Mouse (Mus musculus): ENCODE data around the gene Slc26a1. TPM values are rescaled to one million over a fixed set of nuclear protein-coding genes. Genes with fewer than 3 reads are reported as not detected.
"Not testable (repeated sequence)": the region's sequence is repeated elsewhere in the genome, so short reads cannot be mapped to it uniquely, and the experiment has no call there.

The Slc26a1 gene
- polyA plus RNA-seq, 1 experiment from 2014 or later: 1.8 TPM

DNA sequence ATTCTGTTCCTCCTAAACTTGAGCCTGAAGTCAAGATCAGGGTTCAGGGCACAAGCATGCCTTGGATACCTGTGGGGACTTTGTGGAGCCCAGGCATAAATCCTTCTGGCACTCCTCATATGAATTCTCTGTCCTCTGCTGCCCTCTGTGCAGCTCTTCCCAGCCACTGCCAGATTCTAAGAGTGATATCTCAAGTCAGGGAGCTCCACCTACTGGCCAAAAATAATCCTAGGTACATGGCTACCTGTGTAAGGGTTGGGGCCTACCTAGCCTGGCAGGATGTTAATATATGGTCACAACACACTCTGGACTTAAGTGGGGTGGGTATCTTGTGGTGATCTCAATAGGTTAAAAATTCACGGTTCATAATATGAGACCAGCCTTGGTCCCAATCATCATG is 23.5 kb downstream of the Slc26a1 start:
- Histone ChIP-seq H3K9me3 (no peaks in the 10 kb centered on the region), H3K4me3 (no peak overlapping the region), H3K9ac (no peak overlapping the region), H3K27ac (no peak overlapping the region), H3K4me2 (replicated peaks) (no peak overlapping the region), H3K27me3 (no peaks in the 10 kb centered on the region), H3K36me3 (peaks cover 72% of the 10 kb centered on the region), H3K4me1 (no peaks in the 10 kb centered on the region)
- ATAC-seq (ENCODE audit: insufficient number of reproducible peaks, insufficient read depth, low FRiP score, low TSS enrichment): no peak
- 62% methylated on average over 1 of the region's 1 CpGs for WGBS

- Histone ChIP-seq H3K9me3 (no peaks in the 10 kb centered on the region), H3K27ac (no peak overlapping the region), H3K27me3 (no peaks in the 10 kb centered on the region), H3K9ac (no peak overlapping the region), H3K4me1 (no peaks in the 10 kb centered on the region), H3K36me3 (peaks cover 70% of the 10 kb centered on the region), H3K4me3 (no peak overlapping the region), H3K4me2 (replicated peaks) (no peak overlapping the region)
- ATAC-seq (ENCODE audit: insufficient number of reproducible peaks, insufficient read depth, low FRiP score, low TSS enrichment): no peak
- 79% methylated on average over 5 of the region's 5 CpGs for WGBS
These were observed 24.1 kb downstream of the Slc26a1 start for GRCm38 (mm10) chr5:108651136-108651720.

DNA sequence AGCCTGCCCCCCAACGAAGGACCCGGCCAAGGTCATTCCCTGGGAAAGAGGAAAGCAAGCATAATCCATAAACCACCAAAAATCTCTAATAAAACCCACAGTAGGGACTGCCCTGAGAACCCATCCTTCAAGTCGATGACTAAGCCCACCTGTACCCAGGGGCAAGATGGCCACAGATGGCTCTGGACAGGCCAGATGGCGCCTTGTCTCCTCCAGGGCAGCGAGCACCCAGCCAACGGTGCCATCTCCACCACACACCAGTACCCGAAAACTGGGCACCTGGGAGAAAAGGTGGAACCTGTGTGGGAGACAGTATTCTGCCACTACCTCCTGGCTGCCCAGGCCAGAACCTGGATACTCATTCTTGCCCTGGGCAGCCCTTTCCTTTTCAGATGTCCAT is 25.0 kb downstream of the Slc26a1 start:
- H3K27me3 ChIP-seq: no peaks in the 10 kb centered on the region

GRCm38 (mm10) chr5:108648937-108649576 is 26.3 kb downstream of the Slc26a1 start:
- 91% methylated on average over 11 of the region's 11 CpGs for WGBS
- peaks cover 65% of the 10 kb centered on the region for H3K36me3 ChIP-seq
- no peaks in the 10 kb centered on the region for H3K27me3 ChIP-seq
- no peak overlapping the region for H3K4me3 ChIP-seq
- ATAC-seq (ENCODE audit: insufficient number of reproducible peaks, insufficient read depth, low FRiP score, low TSS enrichment): no peak
- no peaks in the 10 kb centered on the region for H3K9me3 ChIP-seq
- H3K4me2 ChIP-seq (replicated peaks): no peak overlapping the region
- no peaks in the 10 kb centered on the region for H3K4me1 ChIP-seq
- H3K27ac ChIP-seq: no peak overlapping the region
- no peak overlapping the region for H3K9ac ChIP-seq

More for the DNA sequence above, 25.0 kb downstream of the Slc26a1 start:
- Histone ChIP-seq H3K27ac (no peak overlapping the region), H3K4me1 (no peaks in the 10 kb centered on the region), H3K36me3 (peaks cover 70% of the 10 kb centered on the region), H3K9ac (no peak overlapping the region), H3K4me3 (no peak overlapping the region), H3K4me2 (replicated peaks) (no peak overlapping the region), H3K9me3 (no peaks in the 10 kb centered on the region)
- no peak for ATAC-seq (ENCODE audit: insufficient number of reproducible peaks, insufficient read depth, low FRiP score, low TSS enrichment)
- WGBS: 87% methylated on average over 7 of the region's 7 CpGs

- Histone ChIP-seq H3K9ac (no peak overlapping the region), H3K27me3 (no peaks in the 10 kb centered on the region), H3K4me1 (no peaks in the 10 kb centered on the region), H3K36me3 (peaks cover 64% of the 10 kb centered on the region), H3K4me3 (no peak overlapping the region), H3K4me2 (replicated peaks) (no peak overlapping the region), H3K9me3 (no peaks in the 10 kb centered on the region), H3K27ac (no peak overlapping the region)
- ATAC-seq (ENCODE audit: insufficient number of reproducible peaks, insufficient read depth, low FRiP score, low TSS enrichment): no peak
- WGBS: 86% methylated on average over 2 of the region's 2 CpGs
These were observed 27.4 kb downstream of the Slc26a1 start for GRCm38 (mm10) chr5:108647820-108648465.

DNA sequence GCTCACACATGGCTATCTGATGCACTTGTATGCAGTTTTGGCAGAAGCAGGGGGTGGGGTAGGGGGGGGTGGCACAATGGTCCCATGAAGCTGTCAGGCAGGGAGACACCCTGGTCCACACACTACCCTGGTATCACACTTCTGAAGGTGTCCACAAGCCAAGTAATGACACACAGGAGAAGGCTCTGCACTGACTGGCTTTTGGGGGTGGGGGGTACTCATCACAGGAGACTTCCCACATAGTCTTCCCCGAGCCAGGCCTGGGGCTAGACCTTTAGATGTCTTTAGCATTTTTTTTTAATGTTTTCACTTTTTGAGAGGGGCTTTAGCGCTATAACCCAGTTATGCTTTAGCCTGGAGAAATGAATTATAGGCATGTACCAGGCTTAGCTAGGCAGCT is 28.1 kb downstream of the Slc26a1 start:
- peaks cover 63% of the 10 kb centered on the region for H3K36me3 ChIP-seq

DNA sequence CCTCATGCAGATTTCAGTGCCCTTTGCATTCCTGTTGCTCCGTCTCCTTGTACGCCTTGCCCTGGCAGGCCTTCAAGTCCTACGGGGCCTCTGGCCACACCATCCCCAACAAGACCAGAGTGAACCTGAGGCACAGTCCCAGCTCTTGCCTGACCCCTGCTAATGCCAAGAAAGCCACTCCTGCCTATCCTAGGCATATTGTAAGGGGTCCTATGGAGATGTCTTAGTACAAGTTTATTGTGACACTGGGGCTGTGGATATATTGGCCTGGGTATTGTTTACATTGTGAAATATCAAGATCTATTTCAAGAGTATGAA is 29.1 kb downstream of the Slc26a1 start:
- no peaks in the 10 kb centered on the region for H3K27me3 ChIP-seq
- no peak overlapping the region for H3K4me2 ChIP-seq (replicated peaks)
- H3K9me3 ChIP-seq: no peaks in the 10 kb centered on the region
- H3K4me3 ChIP-seq: no peak overlapping the region
- 87% methylated on average over 3 of the region's 3 CpGs for WGBS
- ATAC-seq (ENCODE audit: insufficient number of reproducible peaks, insufficient read depth, low FRiP score, low TSS enrichment): no peak
- H3K27ac ChIP-seq: no peak overlapping the region
- H3K9ac ChIP-seq: no peak overlapping the region
- no peaks in the 10 kb centered on the region for H3K4me1 ChIP-seq
- H3K36me3 ChIP-seq: peaks cover 64% of the 10 kb centered on the region

More for the DNA sequence above, 28.1 kb downstream of the Slc26a1 start:
- no peak overlapping the region for H3K4me2 ChIP-seq (replicated peaks)
- no peaks in the 10 kb centered on the region for H3K9me3 ChIP-seq
- no peak overlapping the region for H3K27ac ChIP-seq
- no peak for ATAC-seq (ENCODE audit: insufficient number of reproducible peaks, insufficient read depth, low FRiP score, low TSS enrichment)
- WGBS: 85% methylated on average over 2 of the region's 2 CpGs
- no peaks in the 10 kb centered on the region for H3K4me1 ChIP-seq
- no peak overlapping the region for H3K4me3 ChIP-seq
- H3K9ac ChIP-seq: no peak overlapping the region
- no peaks in the 10 kb centered on the region for H3K27me3 ChIP-seq

GRCm38 (mm10) chr5:108645651-108646342 is 29.6 kb downstream of the Slc26a1 start:
- WGBS: 91% methylated on average over 9 of the region's 9 CpGs
- no peaks in the 10 kb centered on the region for H3K9me3 ChIP-seq
- H3K27me3 ChIP-seq: no peaks in the 10 kb centered on the region
- no peaks in the 10 kb centered on the region for H3K4me1 ChIP-seq
- H3K4me3 ChIP-seq: no peak overlapping the region
- H3K27ac ChIP-seq: no peak overlapping the region
- peaks cover 64% of the 10 kb centered on the region for H3K36me3 ChIP-seq
- no peak overlapping the region for H3K9ac ChIP-seq
- no peak overlapping the region for H3K4me2 ChIP-seq (replicated peaks)
- ATAC-seq (ENCODE audit: insufficient number of reproducible peaks, insufficient read depth, low FRiP score, low TSS enrichment): no peak

GRCm38 (mm10) chr5:108643674-108644073 is 31.7 kb downstream of the Slc26a1 start:
- Histone ChIP-seq H3K4me1 (no peaks in the 10 kb centered on the region), H3K9ac (no peak overlapping the region), H3K36me3 (peaks cover 63% of the 10 kb centered on the region), H3K4me2 (replicated peaks) (no peak overlapping the region), H3K27ac (no peak overlapping the region), H3K4me3 (no peak overlapping the region), H3K27me3 (no peaks in the 10 kb centered on the region), H3K9me3 (no peaks in the 10 kb centered on the region)
- no peak for ATAC-seq (ENCODE audit: insufficient number of reproducible peaks, insufficient read depth, low FRiP score, low TSS enrichment)
- 75% methylated on average over 2 of the region's 2 CpGs for WGBS

DNA sequence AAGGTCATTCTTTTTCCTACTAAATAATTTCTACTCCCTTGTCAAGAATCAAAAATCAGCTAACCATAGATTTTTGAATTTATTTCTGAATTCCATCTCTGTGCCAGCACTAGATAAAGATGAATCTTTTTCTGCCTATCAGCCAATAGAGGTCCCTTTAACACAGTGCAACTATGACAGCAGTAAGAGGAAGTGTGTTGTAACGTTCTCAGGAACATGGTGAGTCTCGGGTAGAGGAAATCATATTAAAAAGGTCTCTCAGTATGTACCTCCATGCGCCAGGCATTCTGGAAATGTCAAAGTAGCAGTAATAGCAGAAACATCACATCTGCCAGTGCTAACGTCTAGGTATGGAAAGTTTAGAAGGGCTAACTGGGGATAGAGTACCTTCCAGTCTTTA is 39.2 kb downstream of the Slc26a1 start:
- H3K4me2 ChIP-seq (replicated peaks): no peak overlapping the region
- whole genome bisulfite sequencing: 73% methylated on average over 4 of the region's 4 CpGs
- no peak for ATAC-seq (ENCODE audit: insufficient number of reproducible peaks, insufficient read depth, low FRiP score, low TSS enrichment)
- H3K4me1 ChIP-seq: no peaks in the 10 kb centered on the region
- H3K9ac ChIP-seq: no peak overlapping the region
- H3K4me3 ChIP-seq: no peak overlapping the region
- no peak overlapping the region for H3K27ac ChIP-seq
- H3K27me3 ChIP-seq: no peaks in the 10 kb centered on the region
- no peaks in the 10 kb centered on the region for H3K9me3 ChIP-seq
- H3K36me3 ChIP-seq: peaks cover 14% of the 10 kb centered on the region; the same call in 1 of the 2 replicates

DNA sequence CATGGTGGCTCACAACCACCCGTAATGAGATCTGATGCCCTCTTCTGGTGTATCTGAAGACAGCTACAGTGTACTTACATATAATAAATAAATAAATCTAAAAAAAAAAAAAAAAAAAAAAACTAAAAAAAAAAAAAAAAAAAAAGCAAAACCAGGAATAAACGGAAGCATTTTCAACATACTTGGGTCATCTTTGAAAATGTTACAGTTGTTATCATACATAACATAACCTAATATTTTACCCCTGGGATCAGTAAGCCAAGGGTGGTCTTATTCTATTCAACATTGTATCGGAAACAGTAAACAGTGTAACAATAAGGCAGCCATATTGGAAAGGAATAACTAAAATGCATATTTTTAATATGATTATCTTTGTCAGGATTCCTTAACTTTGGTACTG is 41.3 kb downstream of the Slc26a1 start:
- not testable (repeated sequence) for ATAC-seq (ENCODE audit: insufficient number of reproducible peaks, insufficient read depth, low FRiP score, low TSS enrichment); H3K36me3 ChIP-seq; H3K9me3 ChIP-seq; H3K4me2 ChIP-seq (replicated peaks); H3K27me3 ChIP-seq; H3K4me1 ChIP-seq; H3K27ac ChIP-seq; H3K4me3 ChIP-seq; H3K9ac ChIP-seq
- 75% methylated on average over 3 of the region's 3 CpGs for WGBS

DNA sequence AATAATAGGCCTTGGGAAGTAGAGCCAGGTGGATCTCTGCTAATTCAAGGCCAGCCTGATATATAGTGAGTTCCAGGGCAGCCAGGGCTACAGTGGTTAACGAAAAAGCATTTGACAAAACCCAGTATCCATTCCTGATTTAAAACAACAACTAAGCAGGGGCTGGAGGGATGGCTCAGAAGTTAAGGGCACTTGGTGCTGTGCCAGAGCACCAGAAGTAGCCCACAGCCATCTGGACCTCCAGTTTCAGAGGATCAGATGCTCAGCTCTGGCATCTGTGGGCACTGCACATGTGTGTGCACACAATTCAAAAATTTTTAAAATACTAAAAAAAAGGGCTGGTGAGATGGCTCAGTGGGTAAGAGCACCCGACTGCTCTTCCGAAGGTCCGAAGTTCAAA is 41.7 kb downstream of the Slc26a1 start:
- H3K4me1 ChIP-seq: peaks cover 5% of the 10 kb centered on the region
- ATAC-seq (ENCODE audit: insufficient number of reproducible peaks, insufficient read depth, low FRiP score, low TSS enrichment): no peak
- WGBS: 93% methylated on average over 4 of the region's 4 CpGs
- no peak overlapping the region for H3K4me2 ChIP-seq (replicated peaks)
- no peaks in the 10 kb centered on the region for H3K9me3 ChIP-seq
- no peak overlapping the region for H3K27ac ChIP-seq
- no peak overlapping the region for H3K4me3 ChIP-seq
- H3K27me3 ChIP-seq: no peaks in the 10 kb centered on the region
- 0 out of 2 replicates have a peak, but pooled peaks cover 4% of the 10 kb centered on the region for H3K36me3 ChIP-seq
- no peak overlapping the region for H3K9ac ChIP-seq

Data from embryonic facial prominence, embryonic 12.5 days (tissue).